Mouse (Mus musculus): Measurements from ENCODE around the gene Eif2b3. TPM values are rescaled to one million over a fixed set of nuclear protein-coding genes. Genes with fewer than 3 reads are reported as not detected.

The Eif2b3 gene
- total and polyA plus RNA-seq, 3 experiments, result 49.9 to 96.2 (median 84.9) TPM

DNA sequence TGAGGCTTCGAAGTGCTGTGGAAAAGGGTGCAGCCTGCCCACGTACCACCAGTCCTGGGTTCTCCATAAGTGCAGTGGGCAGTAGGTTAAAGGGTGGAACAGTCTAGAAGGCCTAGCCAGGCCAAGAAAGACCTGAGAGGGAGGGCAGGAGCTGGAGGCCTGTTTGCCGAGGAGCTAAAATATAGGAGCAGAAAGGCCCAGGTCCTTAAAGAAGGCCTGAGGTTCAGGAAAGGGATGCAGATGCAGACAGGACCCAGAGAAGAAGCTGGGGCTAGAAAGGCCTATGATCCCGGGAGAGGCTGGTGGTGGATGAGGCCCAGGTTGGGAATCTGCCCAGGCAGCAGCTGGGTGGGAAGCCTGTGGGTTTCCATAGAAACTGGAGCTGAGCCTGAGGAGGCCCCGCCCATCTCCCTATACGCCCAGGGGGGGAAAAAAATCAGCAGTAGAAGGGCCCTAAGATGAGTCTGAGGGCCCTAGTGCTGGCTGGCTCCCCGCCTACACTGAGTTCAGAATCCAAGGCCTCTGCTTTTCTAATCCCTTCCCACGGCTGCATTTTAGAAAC is 106.2 kb downstream of the Eif2b3 start, which contains the start of gene Btbd19:
Gene Btbd19 (minus strand): TSS at position 378 of the 562 bp plus-strand sequence.
- in situ Hi-C loops (cut with MboI; ENCODE audit: low pct_ligation_motif_present, low pct_unique_long_range_greater_than_20kb, low sequenced_read_pairs), result no loop called here

GRCm38 (mm10) chr4:117125910-117126674 is 106.9 kb downstream of the Eif2b3 start:
- H3K4me1 ChIP-seq (ENCODE audit: control insufficient read depth in 1 of 2, insufficient read depth in 2 of 2), result peaks cover 18 to 75% of the 10 kb centered on the region in 2 experiments
- H3K27ac ChIP-seq (ENCODE audit: insufficient read depth, low read depth), result peak overlapping the region; percentile 94
- dilution Hi-C loops (cut with MboI; ENCODE audit: extremely low pct_ligation_motif_present, extremely low pct_unique_long_range_greater_than_20kb, low sequenced_read_pairs) (no loop called here), in situ Hi-C loops (cut with MboI; ENCODE audit: low pct_ligation_motif_present, low pct_unique_long_range_greater_than_20kb, low sequenced_read_pairs) (no loop called here)
- peak overlapping the region; percentile 64 for H3K4me2 ChIP-seq (ENCODE audit: insufficient read depth, low read depth, poor library complexity, severe bottlenecking)
- no peak for TF ChIP-seq GABPA (IDR thresholded peaks at IDR 0.05; ENCODE audit: insufficient replicate concordance, low read depth, low read length)
- 0 out of 2 replicates have a peak, but pooled peaks have one; percentile 38 for TF ChIP-seq UBTF (IDR thresholded peaks at IDR 0.05; ENCODE audit: low read depth, low read length)
- TF ChIP-seq CHD1 (IDR thresholded peaks at IDR 0.05; ENCODE audit: low read depth, low read length), result peak; percentile 86; the same call in 1 of the 2 replicates
- TF ChIP-seq NRF1 (IDR thresholded peaks at IDR 0.05; ENCODE audit: low read depth, low read length), result 0 out of 2 replicates have a peak, but pooled peaks have one; percentile 30
- peak; percentile 51; the same call in 1 of the 2 replicates for TF ChIP-seq MEF2A (IDR thresholded peaks at IDR 0.05; ENCODE audit: borderline replicate concordance, low read depth, low read length)
- no peak for TF ChIP-seq ZMIZ1 (IDR thresholded peaks at IDR 0.05; ENCODE audit: low read depth, low read length)
- TF ChIP-seq BHLHE40 (IDR thresholded peaks at IDR 0.05; ENCODE audit: low read depth, low read length), result peak; percentile 92
- TF ChIP-seq MAFK (IDR thresholded peaks at IDR 0.05; ENCODE audit: insufficient replicate concordance, low read length), result peak; percentile 41; the same call in 1 of the 2 replicates
- TF ChIP-seq MYC (IDR thresholded peaks at IDR 0.05; ENCODE audit: low read depth, low read length), result 0 out of 2 replicates have a peak, but pooled peaks have one; percentile 63
- TF ChIP-seq POLR2A (IDR thresholded peaks at IDR 0.05; ENCODE audit: low read depth, low read length), result peak; percentile 62
- no peak for TF ChIP-seq USF2 (conservative IDR thresholded peaks at IDR 0.05; ENCODE audit: low read depth, low read length)
- TF ChIP-seq MAZ (IDR thresholded peaks at IDR 0.05; ENCODE audit: low read depth, low read length), result peak; percentile 51; the same call in 1 of the 2 replicates
- no peak for TF ChIP-seq CHD2 (IDR thresholded peaks at IDR 0.05; ENCODE audit: low read length)
- TF ChIP-seq MXI1 (IDR thresholded peaks at IDR 0.05; ENCODE audit: low read depth, low read length), result peak; percentile 51; the same call in 1 of the 2 replicates
- TF ChIP-seq TCF12 (IDR thresholded peaks at IDR 0.05; ENCODE audit: low read depth, low read length), result peak; percentile 41; the same call in 1 of the 2 replicates
- TF ChIP-seq SIN3A (IDR thresholded peaks at IDR 0.05; ENCODE audit: low read length), result peak; percentile 48
- 0 out of 2 replicates have a peak, but pooled peaks have one; percentile 12 for TF ChIP-seq NELFE (IDR thresholded peaks at IDR 0.05; ENCODE audit: low read depth, low read length)
- no peak for TF ChIP-seq ZC3H11A (IDR thresholded peaks at IDR 0.05; ENCODE audit: low read depth, low read length)
- peak; percentile 40; the same call in 1 of the 2 replicates for TF ChIP-seq HCFC1 (IDR thresholded peaks at IDR 0.05; ENCODE audit: low read depth, low read length)
- TF ChIP-seq ELF1 (IDR thresholded peaks at IDR 0.05; ENCODE audit: low read depth, low read length), result peak; percentile 77
- TF ChIP-seq ETS1 (conservative IDR thresholded peaks at IDR 0.05; ENCODE audit: low read depth, low read length), result peak; percentile 70
- TF ChIP-seq MAX (IDR thresholded peaks at IDR 0.05; ENCODE audit: low read length), result peak; percentile 60; the same call in 1 of the 2 replicates
- DNase-seq (ENCODE audit: extremely low read depth), result peak; percentile 90
- H3K9ac ChIP-seq (ENCODE audit: insufficient read depth, low read depth), result peak overlapping the region; percentile 54
- H3K9me3 ChIP-seq (replicated peaks; ENCODE audit: low read length), result no peaks in the 10 kb centered on the region
- no peaks in the 10 kb centered on the region for H3K27me3 ChIP-seq (replicated peaks)
- H3K36me3 ChIP-seq (replicated peaks in 1 of 2; ENCODE audit: control insufficient read depth in 1 of 2, insufficient read depth in 1 of 2, low read length in 1 of 2), result peaks cover 29 to 36% of the 10 kb centered on the region in 2 experiments
- H3K4me3 ChIP-seq (replicated peaks in 1 of 3; ENCODE audit: low read depth in 2 of 3, low read length in 2 of 3, poor library complexity in 1 of 3), result peak overlapping the region in 2 of 3 experiments; percentile 18 to 33
- H3K79me2 ChIP-seq (replicated peaks; ENCODE audit: control insufficient read depth, extremely low read depth, insufficient read depth, poor library complexity, severe bottlenecking), result no peaks in the 10 kb centered on the region; the same call in 1 of the 2 replicates

More for the DNA sequence above, 106.2 kb downstream of the Eif2b3 start, which contains the start of gene Btbd19:
- Histone ChIP-seq H3K79me2 (replicated peaks; ENCODE audit: control insufficient read depth, extremely low read depth, insufficient read depth, poor library complexity, severe bottlenecking) (no peaks in the 10 kb centered on the region; the same call in 1 of the 2 replicates), H3K9me3 (replicated peaks; ENCODE audit: low read length) (no peaks in the 10 kb centered on the region), H3K27me3 (replicated peaks) (no peaks in the 10 kb centered on the region), H3K36me3 (replicated peaks in 1 of 2; ENCODE audit: control insufficient read depth in 1 of 2, insufficient read depth in 1 of 2, low read length in 1 of 2) (peaks cover 22 to 29% of the 10 kb centered on the region in 2 experiments), H3K4me1 (ENCODE audit: control insufficient read depth in 1 of 2, insufficient read depth in 2 of 2) (peaks cover 18 to 70% of the 10 kb centered on the region in 2 experiments), H3K27ac (ENCODE audit: insufficient read depth, low read depth) (peak within 1 kb of the TSS; percentile 94), H3K9ac (ENCODE audit: insufficient read depth, low read depth) (peak within 1 kb of the TSS; percentile 54), H3K4me3 (replicated peaks in 1 of 3; ENCODE audit: low read depth in 2 of 3, low read length in 2 of 3, poor library complexity in 1 of 3) (peak within 1 kb of the TSS; percentile 15 to 38 (median 18)), H3K4me2 (ENCODE audit: insufficient read depth, low read depth, poor library complexity, severe bottlenecking) (peak within 1 kb of the TSS; percentile 64)
- dilution Hi-C loops (cut with MboI; ENCODE audit: extremely low pct_ligation_motif_present, extremely low pct_unique_long_range_greater_than_20kb, low sequenced_read_pairs), result no loop called here
- TF ChIP-seq ZNF384 (IDR thresholded peaks at IDR 0.05; ENCODE audit: low read depth, low read length), result peak; percentile 25; the same call in 1 of the 2 replicates
- no peak for TF ChIP-seq POLR2AphosphoS2 (IDR thresholded peaks at IDR 0.05; ENCODE audit: low read depth, low read length)
- peak; percentile 59 for DNase-seq (ENCODE audit: extremely low read depth)
